Mouse (Mus musculus) ES-Bruce4 (cell line): ENCODE data around the gene Cacna1d. TPM values are rescaled to one million over a fixed set of nuclear protein-coding genes. Genes with fewer than 3 reads are reported as not detected.

Experiments used
- H3K27ac ChIP-seq: 2 replicates; pipeline ENCODE4 v1.5.1; 2012; ENCODE audit warnings: low read length, inconsistent platforms; ENCODE audit not compliant: insufficient read depth
- H3K27me3 ChIP-seq: 2 replicates; pipeline ENCODE4 v1.6.1; 2012; ENCODE audit warnings: mild to moderate bottlenecking, low read length, inconsistent platforms; ENCODE audit not compliant: control insufficient read depth, poor library complexity, insufficient read depth, severe bottlenecking
- H3K36me3 ChIP-seq: 2 replicates; pipeline ENCODE4 v1.6.1; 2012; ENCODE audit warnings: inconsistent platforms, mild to moderate bottlenecking, low read length, moderate library complexity; ENCODE audit not compliant: control insufficient read depth, poor library complexity, insufficient read depth, severe bottlenecking
- H3K4me1 ChIP-seq: one replicate; pipeline ENCODE4 v1.8.1; 2011; ENCODE audit warnings: low read length; ENCODE audit not compliant: control insufficient read depth, insufficient read depth
- H3K4me3 ChIP-seq: 2 replicates; pipeline ENCODE4 v1.5.1; 2011; ENCODE audit warnings: low read depth, mild to moderate bottlenecking, low read length
- H3K9ac ChIP-seq: 2 replicates; pipeline ENCODE4 v1.6.1; 2012; ENCODE audit warnings: low read depth, mild to moderate bottlenecking, inconsistent platforms; ENCODE audit not compliant: poor library complexity, severe bottlenecking
- H3K9me3 ChIP-seq: replicated peaks from 2 replicates; pipeline ENCODE4 v1.6.1; 2012; ENCODE audit warnings: mild to moderate bottlenecking, low read length, inconsistent platforms; ENCODE audit not compliant: control insufficient read depth, poor library complexity, insufficient read depth, severe bottlenecking
- CTCF ChIP-seq: IDR thresholded peaks from one replicate; pipeline ENCODE4 v1.8.1; 2011; ENCODE audit warnings: low read depth, low read length
- EP300 ChIP-seq: IDR thresholded peaks from 2 replicates; pipeline ENCODE4 v1.6.1; 2011; ENCODE audit warnings: low read depth, low read length; ENCODE audit not compliant: insufficient read depth
- POLR2A ChIP-seq: IDR thresholded peaks from one replicate; pipeline ENCODE4 v1.8.1; 2011; ENCODE audit warnings: low read length; ENCODE audit not compliant: insufficient read depth
- polyA plus RNA-seq: library from polyadenylated mRNA; stranded (reverse); fragments of >200 nt; gene quantifications from 2 replicates; pipeline ENCODE4 v1.2.4, GENCODE M21; 2011; ENCODE audit warnings: low read depth; ENCODE audit not compliant: missing spikeins, insufficient read depth, insufficient read length

The Cacna1d gene
- polyA plus RNA-seq, 1 experiment = 0.24 TPM

DNA sequence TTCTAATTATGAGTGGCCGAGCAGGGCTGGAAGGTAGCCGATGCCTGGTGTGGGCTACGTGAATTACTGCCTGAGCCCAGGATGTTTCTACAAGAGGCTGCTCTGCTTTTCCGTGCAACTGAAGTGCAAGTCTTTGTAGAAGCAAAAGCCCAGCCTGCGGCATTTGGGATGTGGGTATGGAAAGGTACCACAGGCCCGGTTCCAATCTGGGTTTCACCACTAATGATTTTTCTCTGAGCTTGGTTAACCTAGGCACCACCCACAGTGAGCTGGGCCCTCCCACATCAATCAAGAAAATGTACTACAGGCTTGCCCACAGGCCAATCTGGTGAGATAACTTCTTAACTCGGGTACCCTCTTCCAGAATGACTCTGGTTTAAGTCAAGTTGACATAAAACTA lies 163.8 kb downstream of the Cacna1d start:
- Histone ChIP-seq H3K9ac (no peak overlapping the region), H3K27ac (no peak overlapping the region), H3K27me3 (no peaks in the 10 kb centered on the region), H3K4me1 (no peaks in the 10 kb centered on the region), H3K4me3 (no peak overlapping the region), H3K9me3 (no peaks in the 10 kb centered on the region), H3K36me3 (no peaks in the 10 kb centered on the region)
- TF ChIP-seq CTCF (no peak), POLR2A (no peak), EP300 (no peak)

DNA sequence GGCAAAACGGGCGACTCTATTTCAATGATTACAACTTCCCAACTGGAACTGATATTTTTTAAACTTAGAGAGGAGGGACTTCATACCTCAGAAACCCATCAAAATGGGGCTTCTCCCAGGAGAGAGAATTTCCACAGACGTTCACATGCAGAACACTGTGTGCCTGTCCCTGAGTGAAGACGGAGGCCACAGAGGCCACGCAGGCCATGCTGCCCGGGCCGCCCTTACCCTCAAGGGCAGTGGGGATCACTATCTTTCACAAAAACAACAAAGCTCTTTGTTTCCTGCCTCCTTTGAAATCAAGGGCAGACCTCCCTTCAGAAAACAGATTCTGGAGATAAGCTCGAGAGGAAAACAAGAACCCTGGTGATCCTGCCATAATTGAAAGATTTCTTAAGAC lies 164.2 kb downstream of the Cacna1d start:
- no peak for TF ChIP-seq POLR2A
- no peak for TF ChIP-seq CTCF
- no peak for TF ChIP-seq EP300
- Histone ChIP-seq H3K9me3 (no peaks in the 10 kb centered on the region), H3K27me3 (no peaks in the 10 kb centered on the region), H3K4me3 (no peak overlapping the region), H3K27ac (no peak overlapping the region), H3K36me3 (no peaks in the 10 kb centered on the region), H3K4me1 (no peaks in the 10 kb centered on the region), H3K9ac (no peak overlapping the region)

DNA sequence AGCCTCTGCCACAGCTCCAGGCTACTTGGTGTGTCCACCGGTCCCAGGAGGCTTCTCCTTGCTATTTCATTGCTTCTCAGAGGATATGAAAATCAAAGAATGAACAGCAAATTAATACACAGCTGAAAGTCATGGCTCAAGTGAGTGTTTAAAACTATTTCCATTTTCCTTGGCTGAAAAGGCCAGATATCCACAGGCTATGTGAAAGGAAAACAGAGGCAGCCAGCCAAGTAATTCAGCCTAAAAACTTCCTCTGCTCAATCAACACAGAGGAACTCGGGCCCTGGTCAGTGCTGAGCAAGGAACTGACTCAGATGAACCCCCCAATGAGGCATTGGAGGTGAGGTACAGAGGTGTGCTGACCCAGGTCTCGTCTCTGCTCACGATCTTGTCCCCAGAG lies 165.0 kb downstream of the Cacna1d start:
- no peak overlapping the region for H3K9ac ChIP-seq
- H3K4me3 ChIP-seq = no peak overlapping the region
- TF ChIP-seq POLR2A = no peak
- no peaks in the 10 kb centered on the region for H3K27me3 ChIP-seq
- no peaks in the 10 kb centered on the region for H3K4me1 ChIP-seq
- H3K27ac ChIP-seq = no peak overlapping the region
- no peaks in the 10 kb centered on the region for H3K9me3 ChIP-seq
- no peaks in the 10 kb centered on the region for H3K36me3 ChIP-seq

DNA sequence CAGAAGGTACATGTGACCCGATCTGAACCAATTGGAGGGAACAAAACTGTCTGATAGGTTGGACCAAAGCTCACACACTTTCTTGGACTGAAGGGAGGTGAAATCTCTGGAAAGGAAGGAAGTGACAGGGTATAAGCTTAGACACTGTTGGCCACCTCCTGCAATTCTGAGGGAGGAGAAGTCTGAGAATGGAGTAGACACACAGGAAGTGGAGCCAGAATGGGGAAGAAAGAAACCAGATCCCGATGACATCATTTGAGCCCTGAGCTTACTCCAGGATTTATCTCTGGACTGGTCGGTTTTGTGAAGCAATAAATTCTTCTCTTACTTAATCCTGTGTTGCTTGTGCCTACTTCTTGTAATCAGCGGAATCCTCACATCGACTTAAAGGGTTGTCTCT lies 166.3 kb downstream of the Cacna1d start:
- Histone ChIP-seq H3K27ac (no peak overlapping the region), H3K9ac (no peak overlapping the region), H3K9me3 (no peaks in the 10 kb centered on the region), H3K4me1 (no peaks in the 10 kb centered on the region), H3K27me3 (no peaks in the 10 kb centered on the region), H3K4me3 (no peak overlapping the region), H3K36me3 (no peaks in the 10 kb centered on the region)
- TF ChIP-seq POLR2A (no peak), CTCF (no peak), EP300 (no peak)

DNA sequence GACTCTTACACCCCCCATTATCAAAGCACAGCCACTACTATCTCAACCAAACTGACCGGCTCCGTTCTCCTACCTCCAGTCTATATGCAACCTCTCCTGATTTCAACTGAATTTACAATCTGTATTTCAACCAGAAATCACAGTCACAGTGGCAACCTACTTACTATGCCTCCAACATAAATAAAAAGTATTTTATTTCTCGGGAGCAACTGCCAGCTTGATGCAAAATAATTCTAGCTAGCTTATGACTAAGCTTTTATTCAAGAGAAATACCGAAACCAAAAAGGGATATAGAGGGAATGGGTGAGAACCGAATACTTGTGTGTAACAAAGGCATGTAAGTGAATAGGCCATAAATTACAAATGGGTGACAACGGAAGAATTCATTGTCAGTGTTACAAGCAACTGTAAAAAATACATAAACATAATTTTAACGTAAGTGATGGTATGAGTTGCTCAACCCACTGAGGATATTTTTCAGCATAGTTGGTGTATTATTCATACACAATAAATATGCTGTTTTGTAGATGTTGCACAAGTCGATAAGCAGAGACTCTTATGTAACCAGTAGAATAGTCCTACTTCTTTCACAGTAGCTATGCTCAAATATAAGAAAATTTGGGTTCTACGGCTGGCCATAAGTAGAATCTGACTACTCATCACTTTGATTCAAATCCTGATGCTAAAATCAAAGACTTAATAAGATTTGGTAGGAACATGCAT lies 172.4 kb downstream of the Cacna1d start:
- Histone ChIP-seq H3K4me3 (no peak overlapping the region), H3K9me3 (no peaks in the 10 kb centered on the region), H3K9ac (no peak overlapping the region), H3K27me3 (no peaks in the 10 kb centered on the region), H3K36me3 (no peaks in the 10 kb centered on the region), H3K27ac (no peak overlapping the region), H3K4me1 (no peaks in the 10 kb centered on the region)
- TF ChIP-seq CTCF (no peak), POLR2A (no peak), EP300 (no peak)

DNA sequence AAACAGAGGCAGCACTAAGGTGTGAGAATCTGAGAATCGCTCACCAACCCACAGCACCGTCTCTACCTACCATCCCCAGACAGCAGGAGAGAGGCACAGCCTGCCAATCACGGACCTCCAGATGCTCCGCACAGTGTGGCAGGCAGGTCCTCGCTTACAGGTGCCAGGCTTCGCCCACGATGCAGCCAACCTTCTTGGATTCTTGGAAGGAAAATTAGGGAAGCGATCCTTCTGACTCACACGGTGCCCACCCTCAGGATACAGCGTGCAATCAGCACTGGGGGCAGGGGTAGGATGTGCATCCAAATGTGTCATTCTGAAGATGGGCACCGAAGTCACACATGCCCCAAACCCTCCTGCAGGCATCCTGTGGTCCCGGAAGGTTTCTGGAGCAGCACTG lies 173.0 kb downstream of the Cacna1d start:
- no peak overlapping the region for H3K4me3 ChIP-seq
- H3K36me3 ChIP-seq = no peaks in the 10 kb centered on the region
- no peaks in the 10 kb centered on the region for H3K4me1 ChIP-seq
- H3K27ac ChIP-seq = no peak overlapping the region
- no peak for TF ChIP-seq EP300
- no peak for TF ChIP-seq POLR2A
- no peak for TF ChIP-seq CTCF
- no peaks in the 10 kb centered on the region for H3K27me3 ChIP-seq
- no peaks in the 10 kb centered on the region for H3K9me3 ChIP-seq
- no peak overlapping the region for H3K9ac ChIP-seq
